Mouse (Mus musculus) retina, postnatal 7 days (tissue): Measurements from ENCODE around the gene Iqgap2.

ENCODE experiments used
- DNase-seq: peaks from one replicate; pipeline ENCODE4 v3.0.0-alpha.2; 2012; ENCODE audit warnings: low read depth, low spot score

Iqgap2 gene

GRCm38 (mm10) chr13:95831760-95832159, 60.0 kb downstream of the Iqgap2 start:
- no peak for DNase-seq

GRCm38 (mm10) chr13:95829431-95830171, 62.1 kb downstream of the Iqgap2 start:
- no peak for DNase-seq

- DNase-seq = no peak
These were observed 63.1 kb downstream of the Iqgap2 start for GRCm38 (mm10) chr13:95828616-95829015.

DNA sequence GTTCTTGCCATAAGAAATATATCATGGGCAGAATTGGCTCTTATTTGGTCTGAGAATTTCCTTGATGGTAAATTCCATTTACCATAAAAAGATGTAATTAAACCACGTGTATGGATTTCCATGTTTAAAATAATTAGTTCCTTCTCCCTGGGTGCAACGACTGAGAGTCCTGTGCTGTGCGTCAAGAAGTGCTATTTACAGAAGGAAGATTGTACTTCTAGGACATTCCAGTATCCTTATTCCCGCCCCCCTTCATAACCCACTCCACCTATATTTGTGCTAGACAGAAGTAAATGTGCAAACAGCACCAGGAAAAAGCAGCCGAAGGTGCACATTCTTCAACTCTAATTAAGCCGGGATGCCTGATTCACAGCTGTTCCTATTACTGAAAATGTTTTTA, 65.5 kb downstream of the Iqgap2 start:
- DNase-seq = no peak

DNA sequence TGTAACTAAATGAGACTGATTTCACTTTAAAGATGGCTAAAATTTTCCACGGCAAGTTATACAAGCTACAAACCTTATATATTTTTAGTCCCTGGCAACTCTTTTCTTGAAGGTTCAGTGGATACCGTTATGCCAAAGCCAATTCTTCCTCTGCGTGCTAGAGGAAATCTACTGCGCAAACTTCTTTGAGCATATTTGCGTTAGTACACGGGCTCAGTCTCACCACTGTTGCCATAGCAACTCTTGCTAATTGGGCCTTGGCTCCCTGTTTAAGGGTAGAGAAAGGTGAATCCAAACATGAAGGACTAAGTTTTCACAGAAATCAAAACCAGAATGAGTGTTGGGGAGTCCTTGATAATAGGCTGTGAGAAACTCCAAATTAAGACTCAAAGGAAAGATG, 68.8 kb downstream of the Iqgap2 start:
- no peak for DNase-seq

DNA sequence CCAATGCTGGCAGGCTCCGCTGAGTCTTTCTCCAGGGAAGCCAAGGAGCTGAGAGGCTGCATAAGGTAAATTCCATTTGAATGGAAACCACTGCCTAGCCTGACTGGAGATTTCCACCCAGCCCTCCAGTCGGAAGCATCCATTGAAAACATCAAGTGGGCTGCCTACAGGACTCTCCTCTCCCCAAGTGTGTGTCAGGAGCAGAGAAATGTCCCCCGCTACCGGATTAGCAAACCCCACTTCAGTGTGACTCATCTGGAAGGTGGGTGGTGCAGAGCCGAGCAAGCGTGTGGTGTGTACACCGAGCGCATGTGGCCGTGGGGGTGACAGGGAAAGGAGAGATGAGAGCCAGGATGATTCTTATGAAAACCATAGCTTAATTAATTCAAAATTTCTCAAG, 71.7 kb downstream of the Iqgap2 start:
- DNase-seq = no peak

DNA sequence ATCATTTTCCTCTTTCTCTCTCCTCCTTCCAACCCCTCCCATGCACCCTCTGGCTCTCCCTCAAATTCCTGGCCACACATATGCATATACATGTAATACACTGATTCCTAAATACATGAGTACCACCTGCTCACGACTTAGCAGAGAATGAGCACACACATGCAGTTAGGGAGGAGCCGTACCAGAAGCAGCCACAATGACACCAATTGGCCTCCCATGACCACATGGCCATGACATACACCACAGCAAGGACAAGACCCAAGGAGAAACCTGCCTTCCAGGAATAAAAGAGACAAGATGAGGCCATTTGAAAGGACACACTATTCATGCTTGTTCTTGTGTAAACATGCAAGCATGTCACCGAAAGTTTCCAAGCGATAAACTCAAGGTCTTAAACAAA, 72.8 kb downstream of the Iqgap2 start:
- DNase-seq = no peak

GRCm38 (mm10) chr13:95813643-95814042, 78.1 kb downstream of the Iqgap2 start:
- no peak for DNase-seq

- no peak for DNase-seq
These were observed 80.9 kb downstream of the Iqgap2 start for GRCm38 (mm10) chr13:95810796-95811195.

GRCm38 (mm10) chr13:95807106-95807750, 84.5 kb downstream of the Iqgap2 start:
- DNase-seq = peak; percentile 1

- no peak for DNase-seq
These were observed 86.1 kb downstream of the Iqgap2 start for GRCm38 (mm10) chr13:95805469-95806166.

- no peak for DNase-seq
These were observed 87.6 kb downstream of the Iqgap2 start for GRCm38 (mm10) chr13:95804113-95804512.

GRCm38 (mm10) chr13:95800925-95801324, 90.8 kb downstream of the Iqgap2 start:
- no peak for DNase-seq

DNA sequence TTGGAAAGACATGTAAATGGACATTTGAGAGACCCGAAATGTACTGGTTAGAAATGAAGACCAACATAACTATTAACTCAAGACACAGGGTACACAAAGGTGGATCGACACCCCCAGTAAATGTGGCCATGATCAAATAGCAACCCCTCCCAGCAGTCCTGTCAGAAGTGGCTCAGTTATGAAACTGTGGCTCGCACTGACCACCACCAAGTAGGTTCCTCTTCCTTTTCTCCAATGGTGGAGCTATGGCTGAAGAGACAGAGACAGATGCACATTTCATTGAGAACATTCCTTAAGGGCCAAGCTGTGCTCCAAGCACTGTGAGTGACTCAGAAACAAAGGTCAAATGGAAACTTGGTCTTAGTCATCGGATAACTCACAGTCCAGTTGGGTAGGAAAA, 92.4 kb downstream of the Iqgap2 start:
- no peak for DNase-seq

- DNase-seq = no peak
These were observed 93.0 kb downstream of the Iqgap2 start for GRCm38 (mm10) chr13:95798721-95799120.

- no peak for DNase-seq
These were observed 94.2 kb downstream of the Iqgap2 start for GRCm38 (mm10) chr13:95797530-95797929.

DNA sequence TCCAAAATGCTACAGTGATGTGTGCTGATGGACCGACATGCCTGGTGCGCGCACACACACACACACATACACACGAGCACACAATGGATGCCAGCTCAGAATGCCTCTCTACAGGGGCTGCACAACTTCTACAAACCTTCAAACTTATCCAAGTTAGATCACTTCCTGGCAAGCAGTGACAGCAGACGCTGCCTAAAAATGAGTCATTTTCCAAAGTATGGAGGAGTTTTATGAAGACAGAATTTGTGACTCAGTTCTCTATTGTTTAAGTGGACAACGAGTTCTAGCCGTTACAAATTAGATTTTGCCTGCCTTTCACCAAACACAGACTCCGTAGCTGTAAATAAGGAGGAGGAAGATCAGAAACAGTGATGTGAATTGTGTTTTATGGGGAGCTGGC, 97.4 kb downstream of the Iqgap2 start:
- DNase-seq = no peak

GRCm38 (mm10) chr13:95790883-95791282, 100.8 kb downstream of the Iqgap2 start:
- DNase-seq = no peak

DNA sequence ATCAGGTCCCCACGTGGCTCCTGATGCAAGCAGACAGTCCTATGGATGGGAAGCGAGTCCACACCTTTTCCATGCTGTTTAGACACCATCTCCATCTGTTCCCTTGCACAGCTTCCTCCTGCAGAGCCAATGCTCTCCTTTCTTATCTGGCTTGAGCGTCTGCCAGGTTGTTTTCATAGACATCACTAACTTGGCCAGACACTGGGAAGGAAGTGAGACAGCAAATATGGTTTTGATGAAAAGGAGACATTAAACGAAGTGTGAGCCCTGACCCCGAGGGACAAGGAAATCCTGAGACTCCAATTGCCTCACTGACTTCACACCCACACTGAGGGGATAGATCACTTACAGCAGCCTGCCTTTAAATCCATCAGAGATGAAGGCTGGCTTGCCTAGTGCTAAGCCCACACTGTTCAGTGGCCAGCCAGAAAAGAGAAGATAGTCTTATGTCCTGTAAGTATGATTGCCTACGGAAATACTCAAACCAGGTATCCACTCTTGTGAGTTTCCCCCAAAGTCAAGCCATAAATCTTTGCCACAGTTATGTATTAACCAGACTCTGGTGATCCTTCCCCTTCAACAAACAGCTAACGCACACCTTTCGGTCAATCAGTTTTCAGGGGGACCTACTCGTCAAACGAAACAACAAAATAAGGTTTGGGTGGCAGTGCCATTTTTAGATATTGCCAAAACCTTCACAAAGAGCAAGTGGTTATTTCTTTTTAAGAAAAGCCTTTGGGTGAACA, 102.9 kb downstream of the Iqgap2 start:
- DNase-seq = no peak

GRCm38 (mm10) chr13:95782969-95783332, 108.8 kb downstream of the Iqgap2 start:
- no peak for DNase-seq

DNA sequence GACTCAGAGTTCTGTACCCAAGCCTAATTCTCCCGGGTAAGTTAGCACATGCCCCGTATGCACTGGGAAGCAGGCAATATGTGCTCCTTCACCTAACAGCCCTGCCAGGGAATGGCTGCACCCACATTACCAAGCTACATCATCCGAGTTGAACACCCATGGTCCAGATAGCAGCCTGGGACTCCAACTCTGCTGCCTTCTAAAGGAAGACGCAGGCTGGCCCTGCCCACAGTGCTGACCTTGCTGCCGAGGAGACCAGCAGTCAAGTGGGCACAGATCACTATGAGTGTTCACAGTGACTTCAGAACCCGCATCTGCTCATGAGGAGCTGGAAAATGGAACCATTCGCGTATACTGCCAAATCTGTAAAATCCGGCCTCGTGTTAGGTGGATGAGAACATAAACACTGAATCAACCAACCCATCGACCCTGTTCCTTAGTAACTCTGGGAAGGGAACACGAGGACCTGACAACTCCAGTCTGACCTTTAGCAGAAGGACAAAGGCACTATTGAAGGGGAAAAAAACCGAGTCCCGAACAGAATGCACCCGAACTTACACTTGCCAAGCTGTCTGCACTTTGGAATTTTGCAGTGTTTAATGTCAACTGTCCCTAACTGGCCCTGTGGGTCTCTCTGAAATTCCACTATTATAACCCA, 109.3 kb downstream of the Iqgap2 start:
- no peak for DNase-seq

GRCm38 (mm10) chr13:95780038-95780437, 111.7 kb downstream of the Iqgap2 start:
- DNase-seq = no peak
